Mouse (Mus musculus) kidney, embryonic 16.5 days (tissue): ENCODE data around the gene Lrp1. TPM values are rescaled to one million over a fixed set of nuclear protein-coding genes. Genes with fewer than 3 reads are reported as not detected.

Experiments used
- ATAC-seq: fragments of 200-750 bp; cut with Nextera tagmentation; 2 replicates; pipeline ENCODE4 v1.8.0; 2017; ENCODE audit warnings: moderate TSS enrichment; ENCODE audit not compliant: low FRiP score, low TSS enrichment
- H3K27ac ChIP-seq: fragments of 300-500 bp; sonication (generic); 2 replicates; pipeline ENCODE4 v1.5.1; 2014; ENCODE audit warnings: low read length
- H3K27me3 ChIP-seq: fragments of 300-500 bp; sonication (generic); 2 replicates; pipeline ENCODE4 v1.6.1; 2014; ENCODE audit warnings: low read length, control low read depth, mixed read lengths; ENCODE audit not compliant: insufficient read depth
- H3K36me3 ChIP-seq: fragments of 300-500 bp; sonication (generic); 2 replicates; pipeline ENCODE4 v1.6.1; 2014; ENCODE audit warnings: low read length, control low read depth, mixed read lengths; ENCODE audit not compliant: insufficient read depth
- H3K4me1 ChIP-seq: fragments of 300-500 bp; sonication (generic); 2 replicates; pipeline ENCODE4 v1.6.1; 2014; ENCODE audit warnings: low read length, control low read depth, mixed read lengths; ENCODE audit not compliant: insufficient read depth
- H3K4me2 ChIP-seq: fragments of 300-500 bp; sonication (generic); replicated peaks from 2 replicates; pipeline ENCODE4 v1.6.1; 2014; ENCODE audit warnings: low read depth, low read length
- H3K4me3 ChIP-seq: fragments of 300-500 bp; sonication (generic); 2 replicates; pipeline ENCODE4 v1.5.1; 2014; ENCODE audit warnings: mild to moderate bottlenecking, low read length
- H3K9ac ChIP-seq: fragments of 300-500 bp; sonication (generic); replicated peaks from 2 replicates; pipeline ENCODE4 v1.6.1; 2014; ENCODE audit warnings: low read length
- H3K9me3 ChIP-seq: fragments of 300-500 bp; sonication (generic); 2 replicates; pipeline ENCODE4 v1.6.1; 2016; ENCODE audit warnings: low read length, control low read depth
- whole genome bisulfite sequencing: fragments of 180-500 bp; shearing (Covaris S2); extraction: QIAGEN DNeasy Blood & Tissue Kit; methylation state at CpG from one replicate; pipeline ENCODE4 v1.1.7; 2014; 5-methylcytosine and 5-hydroxymethylcytosine counted together
- polyA plus RNA-seq: library from polyadenylated mRNA; unstranded; fragments of >200 nt; fragmentation: Nextera tagmentation; extraction: Ambion mirVana; gene quantifications from 2 replicates; pipeline ENCODE4 v1.2.1, GENCODE M21; 2015

Lrp1 gene
- polyA plus RNA-seq, 1 experiment from 2014 or later: 71.7 TPM

- ATAC-seq: no peak
- H3K4me3 ChIP-seq: no peak overlapping the region; the same call in 1 of the 2 replicates
- H3K9me3 ChIP-seq: no peaks in the 10 kb centered on the region
- WGBS: under 1% methylated on average over 20 of the region's 25 CpGs
- peaks cover 100% of the 10 kb centered on the region for H3K27me3 ChIP-seq
- peak overlapping the region; percentile 36 for H3K4me2 ChIP-seq
- H3K27ac ChIP-seq: no peak overlapping the region
- no peak overlapping the region for H3K9ac ChIP-seq
- peaks cover 37% of the 10 kb centered on the region for H3K4me1 ChIP-seq
- no peaks in the 10 kb centered on the region for H3K36me3 ChIP-seq
Observed at GRCm38 (mm10) chr10:127530945-127531344, 90.0 kb downstream of the Lrp1 start.

GRCm38 (mm10) chr10:127527481-127527880 is 93.5 kb downstream of the Lrp1 start:
- H3K36me3 ChIP-seq: no peaks in the 10 kb centered on the region
- no peak overlapping the region for H3K27ac ChIP-seq
- no peak overlapping the region for H3K4me3 ChIP-seq
- H3K4me2 ChIP-seq: no peak overlapping the region
- H3K27me3 ChIP-seq: peaks cover 98% of the 10 kb centered on the region
- H3K9ac ChIP-seq: no peak overlapping the region
- no peaks in the 10 kb centered on the region for H3K9me3 ChIP-seq
- H3K4me1 ChIP-seq: peaks cover 26% of the 10 kb centered on the region
- peak; percentile 13; the same call in 1 of the 2 replicates for ATAC-seq
- 3% methylated on average over 17 of the region's 17 CpGs for WGBS

GRCm38 (mm10) chr10:127526681-127527080 is 94.3 kb downstream of the Lrp1 start:
- WGBS: under 1% methylated on average over 26 of the region's 26 CpGs
- Histone ChIP-seq H3K4me1 (peaks cover 30% of the 10 kb centered on the region), H3K4me3 (peak overlapping the region; percentile 32), H3K27me3 (peaks cover 90% of the 10 kb centered on the region), H3K4me2 (peak overlapping the region; percentile 52), H3K27ac (no peak overlapping the region), H3K9me3 (no peaks in the 10 kb centered on the region), H3K9ac (peak overlapping the region; percentile 16; the same call in 1 of the 2 replicates), H3K36me3 (no peaks in the 10 kb centered on the region)
- 0 out of 2 replicates have a peak, but pooled peaks have one; percentile 36 for ATAC-seq

DNA sequence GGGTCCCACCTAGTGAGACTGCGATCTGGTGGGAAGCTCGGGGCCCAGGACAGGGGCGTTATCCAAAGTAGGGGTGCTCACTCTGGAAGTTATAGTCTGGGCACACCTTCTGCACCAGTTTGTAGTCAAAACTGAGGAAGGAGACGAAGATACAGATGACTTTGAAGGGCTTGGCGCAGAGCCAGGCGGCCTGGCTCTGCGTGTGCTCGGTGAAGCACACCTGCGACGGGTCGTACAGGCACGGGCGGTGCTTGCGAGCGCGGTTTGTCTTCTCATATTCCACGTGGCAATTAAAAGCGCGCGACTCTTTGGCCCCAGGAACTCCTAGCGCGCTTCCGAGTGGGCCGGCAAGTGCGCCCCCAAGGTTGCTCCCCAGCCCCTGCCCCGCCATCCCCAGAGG is 94.9 kb downstream of the Lrp1 start:
- Histone ChIP-seq H3K4me1 (peaks cover 31% of the 10 kb centered on the region), H3K36me3 (no peaks in the 10 kb centered on the region), H3K27me3 (peaks cover 83% of the 10 kb centered on the region), H3K4me3 (peak overlapping the region; percentile 32), H3K9ac (peak overlapping the region; percentile 16), H3K27ac (no peak overlapping the region), H3K4me2 (peak overlapping the region; percentile 52), H3K9me3 (no peaks in the 10 kb centered on the region)
- no peak for ATAC-seq
- under 1% methylated on average over 26 of the region's 26 CpGs for WGBS

DNA sequence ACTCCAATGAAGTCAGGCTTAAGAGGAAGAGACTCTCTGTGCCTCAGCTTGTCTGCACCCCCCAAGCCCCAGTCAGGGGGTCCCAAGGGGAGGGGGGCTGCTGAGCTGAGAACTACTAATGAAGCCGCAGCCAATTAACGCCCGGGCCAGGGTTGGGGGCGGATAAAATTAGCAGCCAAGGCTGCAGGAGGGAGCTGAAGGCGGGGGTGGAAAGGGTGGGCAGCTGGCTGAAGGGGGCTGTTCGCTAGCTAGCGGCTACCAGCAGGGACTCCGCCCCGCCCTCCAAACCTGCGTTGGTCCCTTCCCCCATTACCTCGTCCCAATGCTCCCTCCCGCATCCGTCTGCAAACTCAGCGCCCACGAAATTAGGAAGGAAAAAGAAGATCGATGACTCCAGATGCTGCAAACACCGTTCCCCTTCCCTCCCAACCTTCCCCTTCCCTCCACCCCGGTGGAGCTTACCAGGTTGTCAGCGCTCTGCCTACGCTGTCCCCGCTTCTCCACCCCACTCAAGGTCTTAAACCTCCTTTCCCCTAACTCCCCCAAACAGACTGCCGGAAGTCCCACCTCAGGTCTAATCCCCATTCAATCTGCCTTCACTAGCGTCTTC is 96.2 kb downstream of the Lrp1 start:
- no peak for ATAC-seq
- 5% methylated on average over 22 of the region's 23 CpGs for WGBS
- H3K27ac ChIP-seq: no peak overlapping the region
- H3K4me2 ChIP-seq: no peak overlapping the region
- peaks cover 70% of the 10 kb centered on the region for H3K27me3 ChIP-seq
- H3K4me3 ChIP-seq: no peak overlapping the region
- peaks cover 5% of the 10 kb centered on the region for H3K36me3 ChIP-seq
- H3K4me1 ChIP-seq: peaks cover 36% of the 10 kb centered on the region
- no peak overlapping the region for H3K9ac ChIP-seq
- H3K9me3 ChIP-seq: no peaks in the 10 kb centered on the region

DNA sequence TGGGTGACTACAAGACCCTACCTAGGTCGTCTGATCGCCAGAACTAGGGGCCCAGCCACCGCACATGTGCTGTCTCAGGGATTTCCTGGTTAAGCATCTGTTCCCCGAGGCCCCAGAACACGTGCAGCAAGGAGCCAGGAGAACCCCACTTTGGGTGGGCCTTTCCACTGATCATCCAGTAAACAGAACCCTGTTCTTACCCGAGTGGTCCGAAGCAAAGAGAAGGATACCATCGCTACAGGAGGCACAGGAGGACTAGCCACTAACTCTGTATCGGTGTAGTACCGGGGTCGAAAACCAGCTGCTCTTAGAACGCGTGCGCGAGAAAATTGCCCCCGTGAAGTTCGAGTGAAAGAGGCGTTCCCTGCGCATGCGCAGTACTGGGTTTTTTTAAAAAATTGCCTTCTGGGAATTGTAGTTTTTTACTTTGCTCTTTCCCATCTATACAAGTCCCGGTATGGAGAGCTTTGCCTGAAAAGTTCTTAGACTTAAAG is 98.8 kb downstream of the Lrp1 start, which contains the start of gene Shmt2:
Shmt2 (minus strand) TSS at position 357 of the 494 bp plus-strand sequence.
- Histone ChIP-seq H3K4me3 (peak within 1 kb of the TSS; percentile 58), H3K27me3 (peaks cover 48% of the 10 kb centered on the region), H3K9me3 (no peaks in the 10 kb centered on the region), H3K9ac (peak within 1 kb of the TSS; percentile 67), H3K27ac (peak within 1 kb of the TSS; percentile 1; the same call in 1 of the 2 replicates), H3K36me3 (peaks cover 22% of the 10 kb centered on the region), H3K4me1 (peaks cover 38% of the 10 kb centered on the region), H3K4me2 (peak within 1 kb of the TSS; percentile 77)
- under 1% methylated on average over 21 of the region's 21 CpGs for WGBS
- peak; percentile 52 for ATAC-seq

DNA sequence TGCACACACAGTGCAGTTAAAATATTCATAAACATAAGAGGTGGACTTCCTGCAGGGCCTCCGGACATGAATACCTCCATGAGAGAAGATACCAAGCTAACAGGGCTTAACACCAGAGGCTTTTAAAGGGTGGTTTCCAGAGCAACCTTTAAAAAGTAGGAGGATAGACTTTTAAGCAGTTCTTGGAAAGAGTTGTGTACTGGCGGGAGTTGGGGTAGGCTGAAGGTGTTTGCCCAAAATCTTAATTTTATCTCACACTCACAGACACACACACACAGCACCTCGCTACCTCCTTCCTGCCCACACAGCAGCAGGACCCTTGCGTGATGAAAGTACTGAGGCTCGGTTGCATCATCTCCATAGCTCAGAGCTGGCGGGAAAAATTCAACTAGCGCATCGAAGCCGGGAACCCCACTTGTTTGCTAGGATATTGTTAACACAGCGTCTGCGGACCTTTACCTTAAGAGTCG is 99.3 kb downstream of the Lrp1 start:
- peak overlapping the region; percentile 67 for H3K9ac ChIP-seq
- 0 out of 2 replicates have a peak overlapping the region, but pooled peaks have one; percentile 1 for H3K27ac ChIP-seq
- H3K27me3 ChIP-seq: peaks cover 46% of the 10 kb centered on the region
- ATAC-seq: no peak
- H3K9me3 ChIP-seq: no peaks in the 10 kb centered on the region
- peaks cover 22% of the 10 kb centered on the region for H3K36me3 ChIP-seq
- peak overlapping the region; percentile 58 for H3K4me3 ChIP-seq
- peaks cover 41% of the 10 kb centered on the region for H3K4me1 ChIP-seq
- peak overlapping the region; percentile 77 for H3K4me2 ChIP-seq
- WGBS: 7% methylated on average over 12 of the region's 12 CpGs

DNA sequence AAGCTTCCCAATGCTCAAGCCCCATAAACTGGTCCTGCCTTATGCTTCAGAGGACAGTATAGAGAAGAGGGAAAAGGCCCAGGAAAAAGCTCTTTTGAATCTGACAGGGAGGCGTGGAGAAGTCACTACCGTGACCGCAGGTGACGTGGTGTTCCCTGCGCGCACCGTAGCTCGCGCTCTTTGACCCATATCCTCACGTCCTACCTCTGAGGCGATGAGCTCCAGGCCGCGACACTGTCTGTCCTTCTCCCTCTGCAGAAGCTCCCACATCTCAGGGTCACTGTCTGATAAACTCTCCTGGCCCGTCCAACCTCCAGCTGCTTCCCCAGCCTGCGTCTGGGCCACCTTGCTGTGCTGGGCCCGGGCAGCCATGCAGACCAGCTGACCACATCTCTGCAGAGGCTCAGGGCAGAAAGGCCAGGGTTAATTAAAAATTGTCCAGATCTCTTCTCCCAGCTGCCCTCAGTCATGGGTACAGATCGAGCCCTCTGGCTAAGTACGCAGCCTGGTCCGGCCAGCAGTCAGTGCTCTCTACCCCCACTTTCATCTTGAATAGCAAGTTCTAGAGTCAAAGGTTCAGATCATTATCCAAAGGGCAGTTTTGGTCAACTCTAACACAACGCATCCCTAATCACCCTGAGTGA is 100.1 kb downstream of the Lrp1 start:
- H3K27ac ChIP-seq: peak overlapping the region; percentile 1; the same call in 1 of the 2 replicates
- H3K4me3 ChIP-seq: peak overlapping the region; percentile 58
- peaks cover 41% of the 10 kb centered on the region for H3K4me1 ChIP-seq
- peaks cover 22% of the 10 kb centered on the region for H3K36me3 ChIP-seq
- no peaks in the 10 kb centered on the region for H3K9me3 ChIP-seq
- peaks cover 42% of the 10 kb centered on the region for H3K27me3 ChIP-seq
- ATAC-seq: peak; percentile 18; the same call in 1 of the 2 replicates
- peak overlapping the region; percentile 77 for H3K4me2 ChIP-seq
- peak overlapping the region; percentile 67; the same call in 1 of the 2 replicates for H3K9ac ChIP-seq
- WGBS: 48% methylated on average over 20 of the region's 20 CpGs

DNA sequence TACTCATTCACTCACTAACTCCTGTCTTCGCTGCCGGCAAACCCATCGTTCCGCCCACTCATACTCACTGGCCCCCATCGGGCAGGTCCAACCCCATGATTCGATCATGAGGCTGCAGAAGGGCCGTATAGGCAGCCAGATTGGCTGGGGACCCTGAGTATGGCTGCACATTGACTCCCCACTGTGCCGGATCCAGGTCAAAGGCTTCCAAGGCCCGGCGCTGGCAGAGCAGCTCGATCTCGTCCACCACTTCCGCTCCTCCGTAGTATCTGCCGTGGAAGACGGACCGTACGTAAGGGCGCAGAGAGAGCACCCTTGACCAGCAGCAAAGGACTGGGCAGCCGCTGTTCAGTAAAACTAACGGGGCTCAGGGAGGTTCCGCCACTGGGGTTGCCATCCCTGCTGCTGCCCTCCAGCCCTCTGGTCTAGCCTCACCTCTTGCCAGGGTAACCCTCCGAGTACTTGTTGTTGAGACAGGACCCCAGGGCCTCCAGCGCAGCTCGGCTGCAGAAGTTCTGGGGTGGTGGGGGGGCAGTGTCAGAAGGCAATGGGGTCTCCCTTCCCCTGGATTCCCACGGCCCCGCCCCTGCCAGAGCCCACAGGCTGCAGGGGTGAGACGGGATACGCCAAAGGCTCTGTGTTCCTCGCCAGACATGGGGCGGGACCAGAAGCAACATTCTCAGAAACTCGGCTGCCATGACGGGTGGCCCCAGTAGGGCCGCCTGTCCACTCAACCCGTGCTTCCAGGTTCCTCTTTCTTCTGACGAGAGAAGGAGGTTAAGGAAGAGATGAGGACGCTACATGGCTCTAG is 100.8 kb downstream of the Lrp1 start:
- Histone ChIP-seq H3K36me3 (peaks cover 22% of the 10 kb centered on the region), H3K4me1 (peaks cover 45% of the 10 kb centered on the region), H3K27me3 (peaks cover 42% of the 10 kb centered on the region), H3K4me3 (0 out of 2 replicates have a peak overlapping the region, but pooled peaks have one; percentile 22), H3K9ac (peak overlapping the region; percentile 67; the same call in 1 of the 2 replicates), H3K27ac (no peak overlapping the region), H3K4me2 (peak overlapping the region; percentile 77), H3K9me3 (no peaks in the 10 kb centered on the region)
- ATAC-seq: no peak
- 88% methylated on average over 37 of the region's 37 CpGs for WGBS
